Mouse (Mus musculus) ES-E14 (cell line): ENCODE measurements around the gene Ergic2. TPM values are rescaled to one million over a fixed set of nuclear protein-coding genes. Genes with fewer than 3 reads are reported as not detected.

Experiments used
- DNase-seq: peaks from one replicate; pipeline ENCODE4 v3.0.0-alpha.2; 2013; ENCODE audit warnings: low read depth, low spot score
- H3K27ac ChIP-seq: 2 replicates; pipeline ENCODE4 v1.5.1; 2012; ENCODE audit warnings: low read depth, mild to moderate bottlenecking, low read length, moderate library complexity, mixed read lengths; ENCODE audit not compliant: poor library complexity, insufficient read depth, severe bottlenecking
- H3K36me3 ChIP-seq: 2 replicates; pipeline ENCODE4 v1.6.1; 2012; ENCODE audit warnings: mild to moderate bottlenecking, low read length, moderate library complexity, mixed read lengths; ENCODE audit not compliant: control insufficient read depth, poor library complexity, insufficient read depth, severe bottlenecking
- H3K4me1 ChIP-seq, 2 experiments: fragments of 150-350 bp in 1 of 2; sonication (generic) in 1 of 2; 2 replicates each; pipeline ENCODE4 v1.6.1; 2012; ENCODE audit warnings: low read length in 2 of 2, mild to moderate bottlenecking in 1 of 2, mixed read lengths in 1 of 2; ENCODE audit not compliant: control insufficient read depth in 2 of 2, insufficient read depth in 2 of 2, poor library complexity in 1 of 2
- H3K4me3 ChIP-seq, 2 experiments: fragments of 150-350 bp in 1 of 2; sonication (generic) in 1 of 2; 2 replicates each; pipeline ENCODE4 v1.5.1; 2012; ENCODE audit warnings: low read length in 2 of 2, low read depth in 1 of 2, mild to moderate bottlenecking in 1 of 2, mixed read lengths in 1 of 2; ENCODE audit not compliant: insufficient read depth in 1 of 2, poor library complexity in 1 of 2, severe bottlenecking in 1 of 2
- H3K9ac ChIP-seq: 2 replicates; pipeline ENCODE4 v1.6.1; 2012; ENCODE audit warnings: low read depth, mild to moderate bottlenecking, low read length, mixed read lengths; ENCODE audit not compliant: poor library complexity, insufficient read depth, severe bottlenecking
- H3K9me3 ChIP-seq: fragments of 150-350 bp; sonication (generic); 2 replicates; pipeline ENCODE4 v1.6.1; 2012; ENCODE audit warnings: low read depth, mild to moderate bottlenecking, low read length; ENCODE audit not compliant: control insufficient read depth, insufficient read depth
- CHD2 ChIP-seq: IDR thresholded peaks from 2 replicates; pipeline ENCODE4 v1.6.1; 2014; ENCODE audit warnings: mild to moderate bottlenecking, low read depth, low read length, inconsistent platforms
- HCFC1 ChIP-seq: IDR thresholded peaks from 2 replicates; pipeline ENCODE4 v1.6.1; 2012; ENCODE audit warnings: low read length, inconsistent platforms, borderline replicate concordance; ENCODE audit not compliant: insufficient read depth
- MAFK ChIP-seq: IDR thresholded peaks from 2 replicates; pipeline ENCODE4 v1.6.1; 2014; ENCODE audit warnings: mild to moderate bottlenecking, low read depth, low read length, inconsistent platforms; ENCODE audit not compliant: insufficient read depth
- ZC3H11A ChIP-seq: IDR thresholded peaks from 2 replicates; pipeline ENCODE4 v1.6.1; 2012; ENCODE audit warnings: low read depth, mild to moderate bottlenecking, inconsistent platforms, low read length, borderline replicate concordance
- ZNF384 ChIP-seq: IDR thresholded peaks from 2 replicates; pipeline ENCODE4 v1.6.1; 2012; ENCODE audit warnings: low read depth, low read length, inconsistent platforms
- in situ Hi-C, 2 experiments: fragments of 600-800 bp; cut with MboI; formaldehyde crosslinking; loops; one replicate each; pipeline ENCODE4 v1.15.1; 2025; ENCODE audit warnings: low sequenced_read_pairs in 2 of 2, inconsistent platforms in 1 of 2; ENCODE audit not compliant: unreplicated experiment in 2 of 2
- total RNA-seq: library from RNA; depleted of rRNA; stranded (reverse); fragments of 300-350 nt; gene quantifications from 2 replicates; pipeline ENCODE4 v1.2.3, GENCODE M21; 2012

Ergic2 gene
- total RNA-seq, 1 experiment = 197 TPM

GRCm38 (mm10) chr6:148218235-148219076 lies 6.3 kb upstream of the Ergic2 start:
- no peak for TF ChIP-seq ZNF384
- TF ChIP-seq CHD2 = no peak
- TF ChIP-seq MAFK = no peak
- no peak for TF ChIP-seq HCFC1
- TF ChIP-seq ZC3H11A = no peak
- DNase-seq = no peak
- H3K9ac ChIP-seq = no peak overlapping the region
- no peaks in the 10 kb centered on the region for H3K9me3 ChIP-seq
- H3K4me1 ChIP-seq = no peaks in the 10 kb centered on the region; a peak in 1 of 4 replicates
- no peak overlapping the region for H3K27ac ChIP-seq
- H3K36me3 ChIP-seq = peaks cover 2% of the 10 kb centered on the region; the same call in 1 of the 2 replicates
- no peak overlapping the region for H3K4me3 ChIP-seq
- in situ Hi-C loops = no loop called here

GRCm38 (mm10) chr6:148216752-148217151 lies 4.6 kb upstream of the Ergic2 start:
- Histone ChIP-seq H3K27ac (no peak overlapping the region), H3K9ac (no peak overlapping the region), H3K4me3 (no peak overlapping the region), H3K36me3 (peaks cover 2% of the 10 kb centered on the region; the same call in 1 of the 2 replicates), H3K4me1 (no peaks in the 10 kb centered on the region; a peak in 1 of 4 replicates), H3K9me3 (no peaks in the 10 kb centered on the region)
- no peak for TF ChIP-seq HCFC1
- no peak for TF ChIP-seq MAFK
- in situ Hi-C loops = no loop called here
- DNase-seq = no peak

GRCm38 (mm10) chr6:148214765-148215164 lies 2.6 kb upstream of the Ergic2 start:
- H3K4me1 ChIP-seq = peaks cover 0 to 3% of the 10 kb centered on the region in 2 experiments; a peak in 1 of 4 replicates
- no peaks in the 10 kb centered on the region for H3K9me3 ChIP-seq
- peak; percentile 23; the same call in 1 of the 2 replicates for TF ChIP-seq ZC3H11A
- TF ChIP-seq CHD2 = no peak
- no peak overlapping the region for H3K4me3 ChIP-seq
- peak; percentile 40 for DNase-seq
- no peak overlapping the region for H3K9ac ChIP-seq
- H3K36me3 ChIP-seq = peaks cover 2% of the 10 kb centered on the region; the same call in 1 of the 2 replicates
- no peak overlapping the region for H3K27ac ChIP-seq
- in situ Hi-C loops = no loop called here

GRCm38 (mm10) chr6:148211391-148211876 lies 740 bp downstream of the Ergic2 start:
- in situ Hi-C loops = no loop called here
- 0 out of 2 replicates have a peak, but pooled peaks have one; percentile 24 for TF ChIP-seq CHD2
- TF ChIP-seq MAFK = no peak
- peak; percentile 15 for DNase-seq

GRCm38 (mm10) chr6:148207522-148207921 lies 4.7 kb downstream of the Ergic2 start:
- in situ Hi-C loops = no loop called here
- Histone ChIP-seq H3K27ac (no peak overlapping the region), H3K36me3 (peaks cover 6% of the 10 kb centered on the region; the same call in 1 of the 2 replicates), H3K4me3 (no peak overlapping the region), H3K9ac (no peak overlapping the region), H3K4me1 (0 out of 4 replicates have a peak, but pooled peaks cover 0 to 3% of the 10 kb centered on the region in 2 experiments), H3K9me3 (no peaks in the 10 kb centered on the region)
- no peak for DNase-seq
- no peak for TF ChIP-seq HCFC1
- TF ChIP-seq MAFK = no peak
- TF ChIP-seq CHD2 = no peak

More at GRCm38 (mm10) chr6:148211391-148211876, 740 bp downstream of the Ergic2 start:
- H3K9me3 ChIP-seq = no peaks in the 10 kb centered on the region
- H3K9ac ChIP-seq = peak overlapping the region; percentile 96
- H3K36me3 ChIP-seq = peaks cover 2% of the 10 kb centered on the region; the same call in 1 of the 2 replicates
- H3K4me3 ChIP-seq = peak overlapping the region; percentile 78 to 79
- H3K4me1 ChIP-seq = peaks cover 0 to 3% of the 10 kb centered on the region in 2 experiments; a peak in 1 of 4 replicates
- peak overlapping the region; percentile 58 for H3K27ac ChIP-seq
